Mouse (Mus musculus): ENCODE measurements around the gene Tmem45b. TPM values are rescaled to one million over a fixed set of nuclear protein-coding genes. Genes with fewer than 3 reads are reported as not detected.

Tmem45b gene
- polyA plus RNA-seq (2012; rRNA removed), result 0.02 and 0.08 TPM in 2 replicates

DNA sequence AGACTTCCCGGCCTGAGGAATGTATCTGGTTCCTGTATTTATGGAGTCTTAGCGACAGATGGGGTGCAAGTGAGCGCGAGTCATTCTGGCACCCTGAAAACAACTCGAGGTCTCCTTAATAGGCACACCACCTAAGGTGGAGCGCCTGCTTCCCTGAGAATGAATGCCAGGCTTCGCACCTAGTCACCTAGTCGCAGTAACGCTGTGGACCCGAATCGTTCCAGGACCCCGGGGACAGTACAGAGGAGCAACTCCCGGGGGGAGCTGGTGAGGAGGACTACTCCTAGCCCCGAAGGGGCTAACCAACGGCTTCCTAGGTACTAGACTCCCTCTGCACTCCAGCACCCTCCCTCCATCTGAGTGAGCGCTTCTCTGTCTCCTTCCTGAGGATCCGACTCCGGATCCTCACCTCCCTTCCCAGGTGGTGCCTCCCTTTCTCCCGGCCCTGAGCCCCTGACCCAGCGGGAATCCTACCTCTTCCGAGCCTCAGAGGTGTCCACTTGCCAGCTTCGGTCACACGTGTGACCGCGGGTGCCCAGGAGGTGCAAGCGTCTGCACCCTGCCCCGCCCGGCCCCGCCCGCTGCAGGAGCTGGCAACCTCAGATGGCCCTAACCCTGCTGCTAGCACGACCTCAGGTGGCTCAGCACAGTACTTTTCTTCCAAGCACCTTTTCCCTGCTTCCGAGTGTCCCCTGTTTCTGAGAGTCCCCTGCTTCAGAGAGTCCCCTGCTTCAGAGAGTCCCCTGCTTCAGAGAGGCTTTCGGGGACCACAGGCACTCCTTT lies at the start of gene Tmem45b:
Gene Tmem45b (minus strand): TSS at position 771 of the 783 bp plus-strand sequence.

DNA sequence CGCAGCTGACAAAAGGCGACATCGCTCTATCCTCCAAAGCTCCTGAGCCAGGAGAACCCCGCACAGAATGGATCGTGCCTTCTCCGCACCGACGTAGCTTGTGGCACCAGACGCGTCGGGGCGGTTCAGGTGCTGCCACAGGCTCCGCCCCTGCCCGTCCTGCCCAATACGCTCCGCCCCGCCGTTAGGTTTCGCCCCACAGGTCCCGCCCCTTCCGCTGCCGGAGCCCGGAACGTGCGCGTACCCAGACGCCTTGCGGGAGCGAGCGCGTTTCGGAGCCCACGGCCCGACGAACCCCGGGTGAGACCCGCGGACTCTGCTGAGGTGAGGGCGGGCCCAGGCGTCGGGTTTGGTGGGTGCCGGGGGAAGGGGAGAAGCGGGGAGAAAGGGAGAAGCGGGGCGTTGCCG lies 78.3 kb downstream of the Tmem45b start, which contains the start of gene Nfrkb:
Gene Nfrkb (plus strand): TSS at position 246 of the 408 bp plus-strand sequence.

Other genes starting within 250 kb of the Tmem45b start
- 8.7 and 9.4 TPM in 2 replicates for gene Prdm10, start 183.9 kb downstream of the Tmem45b start, polyA plus RNA-seq (2012; rRNA removed)
- gene Nfrkb, start 78.3 kb downstream of the Tmem45b start, polyA plus RNA-seq (2012; rRNA removed), result 5.0 and 5.8 TPM in 2 replicates